Mouse (Mus musculus) gastrocnemius, postnatal 36 days (tissue): ENCODE data around the gene Tbc1d9b. TPM values are rescaled to one million over a fixed set of nuclear protein-coding genes. Genes with fewer than 3 reads are reported as not detected.
"Not testable (repeated sequence)": the region's sequence is repeated elsewhere in the genome, so short reads cannot be mapped to it uniquely, and the experiment has no call there.

Source experiments
- DNase-seq, 2 experiments: peaks; one replicate each; pipeline ENCODE4 v3.0.0; 2022
- intact Hi-C: fragments of 180-260 bp; cut with DNase I; formaldehyde crosslinking; loops from one replicate; pipeline ENCODE4 v1.15.1; 2025
- total RNA-seq, 2 experiments: library from RNA; stranded (reverse); gene quantifications; 2 replicates each; pipeline ENCODE4 v1.2.3; 2021

The Tbc1d9b gene
- total RNA-seq, 2 experiments from 2014 or later, result 24.1 to 24.5 TPM

DNA sequence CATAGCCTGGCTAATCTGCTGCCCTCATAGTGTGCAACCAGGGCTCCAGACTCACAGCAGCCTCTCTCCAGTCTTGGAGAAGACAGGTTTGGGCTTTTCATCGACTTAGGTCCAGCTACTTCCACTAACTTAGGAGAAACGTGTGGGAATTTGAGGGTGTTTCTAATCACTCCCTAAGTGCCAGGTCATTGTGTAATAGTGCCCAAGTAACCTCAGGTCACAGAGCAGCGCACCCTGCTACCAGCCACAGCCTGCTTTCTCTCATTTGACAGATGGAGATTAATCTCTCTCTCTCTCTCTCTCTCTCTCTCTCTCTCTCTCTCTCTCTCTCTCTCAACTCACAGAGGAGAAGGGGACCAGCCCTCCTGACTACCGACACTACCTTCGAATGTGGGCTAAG, 37.2 kb downstream of the Tbc1d9b start:
- DNase-seq, result no peak
- intact Hi-C loops, result no loop called here

DNA sequence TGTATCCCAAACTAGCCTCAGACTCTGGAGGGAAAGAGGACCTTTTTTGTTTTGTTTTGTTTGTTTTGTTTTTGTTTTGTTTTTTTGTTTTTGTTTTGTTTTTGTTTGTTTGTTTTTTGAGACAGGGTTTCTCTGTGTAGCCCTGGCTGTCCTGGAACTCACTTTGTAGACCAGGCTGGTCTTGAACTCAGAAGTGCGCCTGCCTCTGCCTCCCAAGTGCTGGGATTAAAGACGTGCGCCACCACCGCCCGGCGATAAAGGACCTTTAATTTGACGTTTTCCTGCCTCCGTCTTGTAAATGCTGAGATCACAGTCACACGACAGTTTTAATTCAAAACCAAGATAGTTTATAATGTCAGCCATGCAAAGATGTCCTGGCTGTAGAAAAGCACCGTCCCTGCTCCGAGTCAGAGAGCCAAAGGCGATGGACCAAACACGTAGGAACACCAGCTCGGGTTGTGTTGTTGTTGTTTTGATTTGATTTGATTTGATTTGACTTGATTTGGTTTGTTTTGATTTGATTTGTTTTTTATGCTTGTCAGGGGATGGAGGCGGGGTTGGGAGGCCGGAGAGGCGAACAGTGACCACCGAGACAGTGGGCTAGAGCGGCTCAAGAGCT, 43.0 kb downstream of the Tbc1d9b start, which contains the start of gene Mrnip:
Mrnip (plus strand) TSS at position 334 of the 619 bp plus-strand sequence.
- DNase-seq, result not testable (repeated sequence)

DNA sequence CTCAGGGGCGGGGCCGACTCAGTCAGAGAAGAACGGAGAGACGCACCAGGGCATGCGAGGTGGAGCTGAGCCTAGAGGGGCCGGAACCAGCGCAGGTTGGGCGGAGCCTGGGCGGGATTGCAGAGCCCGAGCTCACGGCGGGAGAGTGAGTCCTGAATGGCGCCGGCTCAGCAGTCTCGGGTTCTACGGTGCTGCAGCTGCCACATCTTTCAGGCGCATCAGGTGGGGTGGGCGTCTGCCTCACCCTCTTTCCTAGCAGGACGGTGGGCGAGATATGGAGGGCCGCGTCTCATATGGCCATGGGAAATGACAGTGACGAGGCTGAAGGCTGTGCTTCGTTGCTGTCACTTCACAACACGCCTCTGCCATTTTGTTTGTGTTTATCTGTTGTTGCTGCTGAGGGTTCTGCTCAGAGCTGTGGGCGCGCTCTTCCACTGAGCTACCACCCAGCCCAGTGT, 43.6 kb downstream of the Tbc1d9b start:
- intact Hi-C loops, result loop anchor here (5.0 kb wide), 1 partner anchor 198 kb away; no protein-coding TSS in a partner anchor
- peak; percentile 95 to 98 for DNase-seq

More for the DNA sequence above, 43.0 kb downstream of the Tbc1d9b start, which contains the start of gene Mrnip:
- intact Hi-C loops, result loop anchor here (5.0 kb wide), 1 partner anchor 198 kb away; no protein-coding TSS in a partner anchor

DNA sequence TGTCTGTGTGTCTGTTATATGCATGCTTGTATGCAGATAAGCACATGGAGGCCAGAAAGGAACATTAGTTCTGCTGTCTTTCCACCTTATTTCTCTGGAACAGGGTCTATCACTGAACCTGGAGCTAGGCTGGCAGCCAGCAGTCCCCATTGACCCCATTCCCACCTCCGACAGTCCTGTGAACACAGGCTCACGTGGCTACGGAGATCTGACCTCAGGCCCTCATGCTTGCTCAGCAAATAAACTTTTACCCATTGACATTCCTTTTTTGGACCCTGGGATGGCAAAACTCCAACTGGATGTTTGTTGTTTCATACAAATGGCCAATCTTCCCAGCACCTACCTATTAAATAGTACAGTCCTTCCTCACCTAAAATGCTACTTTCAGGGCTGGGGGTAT, 45.2 kb downstream of the Tbc1d9b start:
- intact Hi-C loops, result no loop called here
- no peak for DNase-seq

DNA sequence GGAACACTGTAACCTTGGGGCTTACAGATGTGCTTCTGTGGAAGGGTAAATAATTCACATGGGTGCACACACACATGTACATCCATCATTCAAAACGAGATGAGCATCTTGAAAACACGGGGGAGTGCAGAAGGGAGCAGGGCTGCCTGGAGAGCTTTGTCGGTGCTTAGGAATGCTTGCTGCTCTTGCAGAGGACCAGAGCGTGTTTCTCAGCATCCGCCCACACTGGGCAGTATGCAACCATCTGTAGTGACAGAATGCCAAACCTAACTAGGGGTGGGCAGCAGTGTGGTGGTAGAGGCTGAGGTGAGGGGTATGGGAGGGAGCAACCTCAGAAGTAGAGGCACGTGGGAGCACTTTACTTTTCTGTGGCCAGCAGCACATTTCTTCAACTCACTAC, 45.9 kb downstream of the Tbc1d9b start:
- no peak for DNase-seq
- intact Hi-C loops, result no loop called here

DNA sequence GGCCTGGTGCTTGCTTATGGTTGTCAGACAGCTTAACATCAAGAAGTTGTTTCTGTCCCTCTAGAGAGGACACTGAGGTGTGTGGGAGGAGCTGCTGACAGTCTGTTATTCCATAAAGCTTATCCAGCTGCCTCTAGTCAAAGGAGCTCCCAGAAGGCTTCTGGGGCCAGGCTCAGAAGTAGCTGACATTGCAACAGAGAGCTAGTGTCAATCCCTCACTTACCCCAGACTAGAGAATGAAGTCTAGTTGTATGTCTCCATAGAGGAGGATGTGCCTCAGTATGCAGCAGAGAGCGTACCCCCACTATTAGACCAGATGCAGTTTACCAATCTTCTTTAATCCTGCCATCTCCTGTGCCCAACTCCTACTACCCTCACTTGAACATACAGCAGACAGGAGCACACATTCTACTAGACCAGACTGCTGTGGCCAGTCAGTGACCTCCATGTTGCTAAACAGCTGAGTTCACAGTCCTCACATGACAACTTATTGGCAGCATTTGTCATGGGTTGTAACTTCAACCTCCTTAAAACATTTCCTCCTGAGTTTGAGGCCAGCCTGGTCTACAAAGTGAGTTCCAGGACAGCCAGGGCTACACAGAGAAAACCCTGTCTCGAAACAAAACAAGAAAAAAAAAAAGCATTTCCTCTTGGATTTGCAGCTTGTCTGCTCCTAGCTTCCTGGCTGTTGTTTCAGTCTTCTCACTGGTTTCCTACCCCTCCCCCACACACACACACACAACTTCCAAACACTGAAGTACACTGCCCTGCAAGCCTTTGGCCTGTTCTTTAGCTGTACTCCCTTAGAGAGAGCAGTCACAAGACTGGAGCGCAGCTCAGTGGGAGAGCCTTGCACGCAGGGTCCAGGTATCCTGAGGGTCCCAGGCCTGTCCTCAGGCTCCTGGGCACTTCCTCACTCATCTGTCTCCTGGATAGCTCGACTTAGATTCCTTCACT, 47.6 kb downstream of the Tbc1d9b start:
- no peak for DNase-seq
- intact Hi-C loops, result no loop called here

DNA sequence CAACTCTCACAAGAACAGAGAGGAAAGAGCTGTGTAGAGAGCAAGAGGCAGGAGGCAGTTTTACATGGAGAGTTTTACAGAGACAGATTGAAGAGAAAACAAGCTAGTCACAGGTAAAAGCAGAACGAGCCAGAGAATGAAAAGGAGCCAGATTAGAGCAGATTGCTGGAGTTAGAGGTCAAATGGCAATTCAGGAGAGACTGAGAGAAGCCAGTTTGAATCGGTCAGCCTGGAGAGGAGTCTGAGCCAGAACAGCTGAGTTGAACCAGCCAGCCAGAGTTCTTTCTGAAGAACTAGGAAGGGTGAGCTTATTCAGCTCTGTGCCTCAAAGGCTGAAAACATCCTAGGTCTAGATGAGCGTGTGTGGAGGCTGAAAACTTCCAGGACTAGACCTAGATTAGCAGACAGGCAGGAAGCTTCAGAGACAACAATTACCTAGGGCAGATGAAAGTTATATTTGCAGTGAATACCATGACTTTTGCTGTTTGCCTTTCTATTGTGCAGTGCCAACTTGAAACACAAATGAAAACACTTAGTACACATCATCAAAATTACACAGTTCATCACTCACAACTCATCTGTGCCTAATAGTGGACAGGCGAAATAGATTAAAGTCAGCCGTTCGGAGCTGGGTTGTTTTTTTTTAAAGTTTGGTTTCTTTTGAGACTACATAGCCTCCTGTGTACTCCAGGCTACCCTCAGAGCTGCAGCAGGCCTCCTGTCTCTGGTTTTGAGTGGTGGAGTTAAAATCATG, 49.5 kb downstream of the Tbc1d9b start:
- DNase-seq, result no peak

DNA sequence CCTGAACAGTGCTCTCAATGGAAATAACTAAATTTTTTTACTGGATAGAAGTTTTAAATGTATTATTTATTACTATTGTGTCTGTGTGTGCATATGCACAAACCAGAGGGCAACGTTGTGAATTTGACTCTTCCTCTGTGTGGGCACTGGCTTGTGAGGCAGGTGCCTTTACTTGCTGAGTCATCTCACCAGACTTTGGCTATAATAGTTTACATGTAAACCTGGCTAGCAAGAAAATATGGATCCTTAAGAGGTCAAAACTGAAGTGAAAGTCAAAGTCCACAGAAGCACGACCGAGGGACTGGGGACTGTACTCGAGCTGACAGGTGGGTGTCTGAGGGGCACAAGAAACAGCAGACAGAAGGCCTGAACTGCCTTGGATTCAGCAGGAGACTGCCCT, 51.5 kb downstream of the Tbc1d9b start:
- intact Hi-C loops, result no loop called here
- no peak for DNase-seq

More for the DNA sequence above, 49.5 kb downstream of the Tbc1d9b start:
- intact Hi-C loops, result no loop called here

DNA sequence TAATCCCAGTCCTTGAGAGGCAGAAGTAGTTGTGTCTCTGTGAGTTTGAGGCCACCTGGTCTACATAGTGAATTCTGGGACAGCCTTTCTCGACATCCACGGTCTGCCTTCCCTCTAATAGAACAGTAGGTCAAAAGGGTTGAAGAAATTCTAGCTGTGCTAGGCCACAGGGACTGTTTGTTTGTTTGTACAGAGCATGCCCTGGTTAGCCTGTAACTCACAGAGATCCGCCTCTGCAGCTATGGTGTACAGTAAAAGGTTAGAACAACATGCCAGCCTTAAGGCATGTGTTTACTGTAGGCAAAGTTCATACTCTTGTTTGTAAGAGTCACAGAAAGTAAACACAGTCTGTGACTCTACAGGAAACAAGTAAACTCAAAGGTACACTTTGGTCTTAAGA, 53.6 kb downstream of the Tbc1d9b start:
- intact Hi-C loops, result no loop called here
- DNase-seq, result no peak

DNA sequence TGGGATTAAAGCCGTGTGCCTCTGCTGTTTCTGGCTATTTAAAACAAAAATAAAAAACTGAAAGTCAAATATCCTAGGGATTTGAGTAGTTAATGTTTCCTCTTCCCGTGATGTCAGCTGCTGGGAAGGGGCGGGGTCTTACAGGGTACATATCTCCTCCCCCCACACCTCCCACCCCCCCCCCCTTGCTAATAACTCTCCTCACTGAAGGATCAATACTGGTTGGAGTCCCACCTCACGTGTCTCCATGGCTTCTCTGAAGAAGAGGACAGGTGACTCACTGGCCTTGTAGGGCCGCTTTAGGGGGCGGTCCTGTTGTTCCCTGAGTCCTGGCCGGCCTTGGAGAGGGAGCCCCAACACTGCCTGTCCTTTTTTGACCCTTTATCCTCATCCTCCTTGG, 57.5 kb downstream of the Tbc1d9b start:
- intact Hi-C loops, result no loop called here
- DNase-seq, result no peak

DNA sequence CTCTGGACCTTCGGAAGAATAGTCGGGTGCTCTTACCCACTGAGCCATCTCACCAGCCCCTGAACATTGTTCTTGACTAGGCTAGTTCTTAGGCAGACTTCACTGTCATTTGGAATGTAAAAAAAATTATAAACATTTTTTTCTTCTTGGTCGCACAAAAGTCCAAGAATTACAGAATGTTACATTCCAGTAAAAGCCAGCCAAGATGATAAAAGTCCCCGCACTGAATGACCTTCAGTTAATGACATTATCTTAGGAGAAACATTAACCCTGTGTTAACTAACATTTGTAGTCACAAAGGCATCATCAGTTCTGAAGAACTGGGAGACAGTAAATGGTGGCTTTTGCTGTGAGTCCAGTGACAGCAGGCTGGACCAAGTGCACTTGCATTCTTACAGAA, 59.2 kb downstream of the Tbc1d9b start:
- DNase-seq, result no peak
- intact Hi-C loops, result no loop called here

DNA sequence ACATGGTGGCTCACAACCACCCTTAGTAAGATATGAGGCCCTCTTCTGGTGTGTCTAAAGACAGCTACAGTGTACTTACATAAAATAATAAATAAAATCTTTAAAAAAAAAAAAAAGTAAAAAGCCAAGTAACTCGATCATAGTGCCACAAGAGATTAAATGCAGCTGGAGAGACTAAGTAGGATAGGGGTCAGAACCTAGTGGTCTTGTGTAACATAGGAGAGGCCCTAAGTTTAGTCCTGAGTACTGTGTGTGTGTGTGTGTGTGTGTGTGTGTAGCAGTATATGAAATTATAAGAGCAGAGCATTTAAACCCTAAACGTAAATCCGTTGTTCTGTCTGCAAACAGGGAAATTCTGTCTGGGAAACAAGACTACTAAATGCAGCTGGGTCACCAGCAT, 61.1 kb downstream of the Tbc1d9b start:
- intact Hi-C loops, result no loop called here
- no peak for DNase-seq

DNA sequence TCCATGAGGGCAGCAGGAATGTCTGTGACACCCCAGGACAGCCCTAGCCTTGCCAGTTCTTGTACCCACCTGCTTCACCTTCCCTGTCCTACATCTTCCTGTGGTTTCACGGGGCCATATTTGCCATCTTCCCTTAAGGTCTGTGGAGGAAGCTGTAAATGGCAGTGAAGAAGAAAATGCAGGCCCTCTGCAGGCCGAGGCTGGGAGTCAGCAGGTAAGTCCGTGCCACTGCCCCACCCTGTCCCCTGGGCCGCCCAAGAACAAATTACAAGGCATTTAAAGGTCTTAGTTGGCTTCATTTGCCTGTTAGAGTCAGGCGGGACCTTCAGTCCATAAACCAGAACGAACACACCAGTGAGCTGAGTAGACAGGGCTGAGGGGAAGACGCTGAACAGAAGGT, 62.9 kb downstream of the Tbc1d9b start:
- no peak for DNase-seq
- intact Hi-C loops, result no loop called here

DNA sequence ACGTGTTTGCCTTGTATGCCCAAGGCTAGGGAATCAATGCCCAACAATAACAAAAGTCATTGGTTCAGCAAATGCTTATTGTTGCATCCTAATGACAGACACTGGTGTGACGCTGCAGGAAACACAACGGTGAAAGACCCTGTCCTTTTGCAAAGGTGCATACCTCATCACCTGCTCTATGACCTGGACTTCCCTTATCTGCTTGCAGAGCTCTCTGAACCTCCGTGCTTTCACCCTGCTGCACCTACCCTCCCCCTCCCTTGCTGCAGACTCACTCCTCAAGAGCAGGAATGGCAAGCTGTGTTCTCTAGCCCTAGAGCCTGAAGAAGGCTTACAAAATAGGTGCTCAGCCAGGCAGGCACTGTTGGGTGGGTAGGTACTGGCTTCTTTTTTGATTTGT, 63.6 kb downstream of the Tbc1d9b start:
- intact Hi-C loops, result no loop called here
- no peak for DNase-seq

DNA sequence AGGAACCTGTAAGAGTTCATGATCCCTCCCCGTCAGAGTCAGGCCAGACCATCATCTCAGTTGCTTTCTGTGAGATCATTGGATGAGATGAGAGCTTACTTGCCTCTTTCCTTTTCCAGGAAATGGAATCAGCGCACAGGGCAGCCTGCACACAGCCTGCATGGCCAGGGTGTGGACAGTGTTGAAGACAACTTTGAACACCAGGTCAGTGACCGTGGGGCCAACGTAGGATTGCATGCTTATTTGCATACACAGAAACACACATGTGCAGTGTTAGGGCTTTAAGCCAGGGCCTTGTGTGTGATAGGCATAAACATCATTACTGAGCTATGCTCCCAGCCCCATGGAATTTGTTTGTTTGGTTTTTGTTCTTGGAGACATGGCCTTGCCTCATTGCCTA, 66.3 kb downstream of the Tbc1d9b start:
- intact Hi-C loops, result no loop called here
- no peak for DNase-seq

DNA sequence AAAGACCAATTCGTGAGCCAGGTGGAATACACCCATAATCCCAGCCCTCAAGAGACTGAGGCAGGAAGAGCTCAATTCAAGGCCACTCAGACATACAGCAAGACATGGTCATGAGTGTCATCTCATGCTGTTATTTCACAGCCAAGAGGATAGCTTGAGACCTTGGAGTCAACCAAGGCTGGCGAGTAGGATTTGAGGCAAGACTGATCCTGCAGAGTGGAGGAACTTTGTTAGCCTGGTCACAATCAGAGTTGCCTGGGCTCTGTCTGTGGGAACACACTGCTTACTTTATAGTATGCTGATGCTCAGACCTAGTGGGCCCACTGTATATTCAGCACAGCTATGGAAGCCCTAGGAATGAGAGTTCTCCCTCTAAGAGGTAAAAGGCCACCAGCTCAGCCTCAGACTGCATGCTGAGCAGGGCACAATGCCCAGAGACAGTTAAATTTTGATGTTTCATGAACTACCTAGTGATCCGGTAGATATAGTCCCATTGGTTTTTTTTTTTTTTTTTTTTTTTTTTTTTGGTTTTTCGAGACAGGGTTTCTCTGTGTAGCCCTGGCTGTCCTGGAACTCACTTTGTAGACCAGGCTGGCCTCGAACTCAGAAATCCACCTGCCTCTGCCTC, 67.1 kb downstream of the Tbc1d9b start:
- DNase-seq, result no peak
- intact Hi-C loops, result no loop called here

DNA sequence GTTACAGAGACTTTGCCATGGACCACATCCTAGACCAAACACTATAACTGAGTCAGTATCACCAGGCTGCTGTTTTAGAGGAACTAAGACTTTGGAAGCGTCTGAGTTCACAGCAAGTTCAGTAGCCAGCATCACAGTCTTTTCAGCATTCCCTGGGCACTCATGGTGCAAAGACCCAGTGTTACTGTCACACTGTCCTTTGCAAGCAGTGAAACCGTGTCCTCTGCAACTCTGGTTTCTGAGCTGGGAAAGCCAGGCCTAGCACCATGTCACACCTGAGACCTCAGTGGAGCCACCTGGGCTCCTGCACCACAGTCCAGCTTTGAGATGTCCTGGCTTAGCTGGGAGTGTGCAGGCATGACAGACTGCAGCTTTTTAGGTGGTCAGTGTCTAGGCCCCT, 67.7 kb downstream of the Tbc1d9b start:
- DNase-seq, result no peak
- intact Hi-C loops, result no loop called here

DNA sequence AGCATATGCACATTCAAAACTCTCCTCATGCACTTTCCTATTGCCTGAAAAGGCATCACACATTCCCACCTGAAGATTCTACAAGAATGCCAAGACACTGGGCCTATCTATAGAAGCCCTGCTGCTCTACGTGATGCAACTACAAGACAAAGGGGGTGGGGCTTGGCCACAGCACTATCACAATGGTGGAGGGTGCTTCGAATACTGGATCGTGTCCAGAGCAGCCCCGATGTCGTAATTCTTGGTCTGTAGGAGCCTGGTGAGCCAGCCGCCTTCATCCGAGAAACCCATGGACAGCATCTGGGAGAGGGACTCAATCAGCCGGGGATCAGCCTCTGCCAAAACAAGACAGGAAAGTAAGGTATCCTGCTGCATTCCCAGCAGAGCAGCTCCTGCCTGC, 69.4 kb downstream of the Tbc1d9b start:
- DNase-seq, result no peak
- intact Hi-C loops, result no loop called here

DNA sequence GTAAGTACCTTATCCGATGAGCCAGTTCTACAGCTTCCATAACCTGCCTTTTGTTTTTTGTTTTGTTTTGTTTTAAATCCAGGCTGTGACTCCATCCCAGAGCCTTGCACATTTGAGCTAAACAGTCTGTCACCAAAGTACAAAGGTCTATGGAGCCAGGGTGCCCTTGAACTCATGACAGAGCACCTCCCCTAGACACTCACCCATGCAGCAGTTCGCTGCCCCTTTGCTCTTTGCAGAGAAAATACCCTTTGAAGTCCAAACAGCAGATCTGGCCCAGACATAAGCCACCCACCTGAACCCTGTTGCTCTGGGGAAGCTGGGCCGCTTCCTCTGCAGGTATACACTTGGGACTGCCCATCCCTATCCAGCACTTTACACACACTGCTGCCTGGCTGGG, 70.4 kb downstream of the Tbc1d9b start:
- DNase-seq, result no peak
- intact Hi-C loops, result no loop called here

DNA sequence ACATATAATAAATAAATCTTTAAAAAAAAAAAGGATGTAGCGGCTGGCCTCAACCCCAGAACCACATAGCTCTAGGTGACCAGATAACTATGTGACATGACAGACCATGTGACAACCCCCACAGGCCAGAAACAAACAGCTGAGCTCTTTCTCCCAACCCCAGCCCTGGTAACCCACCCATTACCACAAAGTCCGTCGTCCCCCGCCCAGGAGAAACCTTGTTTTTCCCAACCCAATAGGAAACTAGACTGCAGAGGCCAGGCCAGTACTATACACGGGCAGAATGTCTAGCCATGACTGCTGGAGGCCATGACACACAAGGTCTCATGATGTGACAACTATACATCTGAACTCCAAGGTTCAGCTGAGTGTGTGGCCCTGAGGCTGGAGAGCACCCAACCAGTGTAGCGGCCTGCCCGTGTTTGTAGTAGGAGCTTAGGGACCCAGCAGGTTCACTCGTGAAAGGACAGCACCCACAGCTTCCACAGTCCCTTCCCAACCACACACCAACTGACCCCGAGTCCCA, 72.2 kb downstream of the Tbc1d9b start:
- intact Hi-C loops, result no loop called here
- DNase-seq, result no peak
